Mouse (Mus musculus) heart, embryonic 14.5 days (tissue): Measurements from ENCODE around the gene Rere. TPM values are rescaled to one million over a fixed set of nuclear protein-coding genes. Genes with fewer than 3 reads are reported as not detected.

Source experiments
- ATAC-seq: fragments of 200-750 bp; cut with Nextera tagmentation; 2 replicates; pipeline ENCODE4 v1.8.0; 2017; ENCODE audit warnings: low read depth, moderate TSS enrichment; ENCODE audit not compliant: insufficient number of reproducible peaks, insufficient read depth, low FRiP score
- H3K27ac ChIP-seq, 2 experiments: fragments of 200-500 bp in 1 of 2; fragments of 300-500 bp in 1 of 2; sonication (generic) in 1 of 2; replicated peaks in 1 of 2; 2 replicates each; pipeline ENCODE4 v1.5.1; 2012 to 2014; ENCODE audit warnings: low read depth in 2 of 2, low read length in 2 of 2, control low read depth in 1 of 2, mild to moderate bottlenecking in 1 of 2, mixed read lengths in 1 of 2; ENCODE audit not compliant: control insufficient read depth in 1 of 2, insufficient read depth in 1 of 2
- H3K27me3 ChIP-seq: fragments of 300-500 bp; sonication (generic); 2 replicates; pipeline ENCODE4 v1.6.1; 2014; ENCODE audit warnings: mild to moderate bottlenecking, low read length, control low read depth; ENCODE audit not compliant: control insufficient read depth, insufficient read depth
- H3K36me3 ChIP-seq: fragments of 300-500 bp; sonication (generic); 2 replicates; pipeline ENCODE4 v1.6.1; 2014; ENCODE audit warnings: mild to moderate bottlenecking, control low read depth, low read length, mixed read lengths; ENCODE audit not compliant: control insufficient read depth, insufficient read depth
- H3K4me1 ChIP-seq, 2 experiments: fragments of 200-500 bp in 1 of 2; fragments of 300-500 bp in 1 of 2; sonication (generic) in 1 of 2; 2 replicates each; pipeline ENCODE4 v1.6.1; 2012 to 2014; ENCODE audit warnings: low read length in 2 of 2, control low read depth in 1 of 2, mixed read lengths in 1 of 2; ENCODE audit not compliant: control insufficient read depth in 2 of 2, insufficient read depth in 2 of 2
- H3K4me2 ChIP-seq: fragments of 300-500 bp; sonication (generic); 2 replicates; pipeline ENCODE4 v1.6.1; 2014; ENCODE audit warnings: mild to moderate bottlenecking, low read length
- H3K4me3 ChIP-seq, 2 experiments: fragments of 200-500 bp in 1 of 2; fragments of 300-500 bp in 1 of 2; sonication (generic) in 1 of 2; 2 replicates each; pipeline ENCODE4 v1.5.1; 2012 to 2014; ENCODE audit warnings: low read length in 2 of 2, mild to moderate bottlenecking in 2 of 2, control low read depth in 1 of 2, low read depth in 1 of 2, moderate library complexity in 1 of 2; ENCODE audit not compliant: control insufficient read depth in 1 of 2, insufficient read depth in 1 of 2
- H3K9ac ChIP-seq: fragments of 300-500 bp; sonication (generic); 2 replicates; pipeline ENCODE4 v1.6.1; 2014; ENCODE audit warnings: mild to moderate bottlenecking, low read length
- H3K9me3 ChIP-seq: fragments of 300-500 bp; sonication (generic); 2 replicates; pipeline ENCODE4 v1.6.1; 2016; ENCODE audit warnings: low read length, control low read depth; ENCODE audit not compliant: control insufficient read depth
- WGBS: fragments of 180-500 bp; shearing (Covaris S2); extraction: QIAGEN DNeasy Blood & Tissue Kit; methylation state at CpG from one replicate; pipeline ENCODE4 v1.1.7; 2014; 5-methylcytosine and 5-hydroxymethylcytosine counted together
- polyA plus RNA-seq: library from polyadenylated mRNA; unstranded; fragments of >200 nt; fragmentation: Nextera tagmentation; extraction: Ambion mirVana; gene quantifications from 2 replicates; pipeline ENCODE4 v1.2.1, GENCODE M21; 2014

Rere gene
- polyA plus RNA-seq, 1 experiment from 2014 or later: 28.5 TPM

DNA sequence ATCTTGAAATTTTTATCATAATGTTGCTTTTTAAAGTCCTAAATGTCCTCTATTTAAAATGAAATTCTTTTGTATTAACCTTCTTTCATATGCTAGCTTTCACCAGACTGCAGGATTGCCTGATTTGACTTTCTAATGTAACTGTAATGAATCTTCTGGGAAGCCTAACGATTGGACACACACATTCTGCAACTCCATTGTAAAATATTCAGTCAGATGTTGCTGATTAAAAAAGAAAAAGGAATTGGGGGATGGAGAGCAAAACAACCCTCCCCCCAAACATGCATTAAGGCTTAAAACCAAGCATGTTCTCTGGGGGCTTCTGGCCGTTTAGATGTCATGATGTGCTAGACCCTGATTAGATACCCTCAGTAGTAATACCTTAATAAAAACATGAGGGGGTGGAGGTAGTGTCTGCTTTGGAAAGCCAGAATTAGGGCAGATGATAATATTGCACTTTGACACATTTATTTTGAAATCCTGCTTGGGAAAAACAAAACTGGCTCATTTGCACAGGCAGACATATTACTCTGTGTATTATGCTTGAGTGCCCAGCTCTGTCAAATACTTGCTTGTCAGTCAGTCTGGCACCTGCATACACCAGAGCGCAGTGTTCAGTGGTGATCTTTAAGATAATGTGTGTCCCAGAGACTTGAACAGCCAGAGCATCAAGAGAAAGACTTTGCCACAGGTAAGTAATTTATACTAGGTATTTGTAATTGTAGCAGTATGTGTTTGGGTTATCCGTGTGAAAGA, 52.7 kb downstream of the Rere start:
- H3K36me3 ChIP-seq: no peaks in the 10 kb centered on the region
- no peaks in the 10 kb centered on the region for H3K9me3 ChIP-seq
- H3K4me1 ChIP-seq: peaks cover 0 to 14% of the 10 kb centered on the region in 2 experiments; a peak in 2 of 4 replicates
- no peak overlapping the region for H3K9ac ChIP-seq
- H3K27ac ChIP-seq: no peak overlapping the region
- H3K27me3 ChIP-seq: no peaks in the 10 kb centered on the region
- no peak for ATAC-seq
- WGBS: 78% methylated on average over 4 of the region's 4 CpGs
- no peak overlapping the region for H3K4me3 ChIP-seq
- H3K4me2 ChIP-seq: no peak overlapping the region

DNA sequence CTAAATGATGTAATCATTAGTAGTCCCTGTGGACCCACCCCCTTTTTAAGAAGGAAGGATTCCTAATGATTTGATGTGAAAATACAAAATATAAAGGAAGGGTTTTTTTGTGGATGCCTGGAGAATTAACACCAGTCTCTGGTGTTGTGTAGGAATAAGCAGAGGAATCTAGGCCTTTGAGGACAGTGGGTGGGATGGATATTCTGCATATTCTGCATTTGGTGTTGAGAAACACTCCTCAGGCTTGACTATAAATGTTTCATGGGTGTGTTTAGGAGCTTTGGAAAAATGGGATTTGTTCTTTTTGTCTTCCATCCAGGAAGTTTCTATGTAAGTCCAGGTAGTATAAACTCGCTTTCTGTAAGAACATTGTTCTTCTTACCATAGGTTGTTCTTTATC, 55.8 kb downstream of the Rere start:
- Histone ChIP-seq H3K9me3 (no peaks in the 10 kb centered on the region), H3K36me3 (no peaks in the 10 kb centered on the region), H3K27ac (no peak overlapping the region), H3K9ac (no peak overlapping the region), H3K4me1 (peaks cover 0 to 7% of the 10 kb centered on the region in 2 experiments; a peak in 1 of 4 replicates), H3K4me2 (no peak overlapping the region), H3K27me3 (no peaks in the 10 kb centered on the region), H3K4me3 (no peak overlapping the region)
- ATAC-seq: no peak
- 100% methylated on average over 1 of the region's 1 CpGs for WGBS

DNA sequence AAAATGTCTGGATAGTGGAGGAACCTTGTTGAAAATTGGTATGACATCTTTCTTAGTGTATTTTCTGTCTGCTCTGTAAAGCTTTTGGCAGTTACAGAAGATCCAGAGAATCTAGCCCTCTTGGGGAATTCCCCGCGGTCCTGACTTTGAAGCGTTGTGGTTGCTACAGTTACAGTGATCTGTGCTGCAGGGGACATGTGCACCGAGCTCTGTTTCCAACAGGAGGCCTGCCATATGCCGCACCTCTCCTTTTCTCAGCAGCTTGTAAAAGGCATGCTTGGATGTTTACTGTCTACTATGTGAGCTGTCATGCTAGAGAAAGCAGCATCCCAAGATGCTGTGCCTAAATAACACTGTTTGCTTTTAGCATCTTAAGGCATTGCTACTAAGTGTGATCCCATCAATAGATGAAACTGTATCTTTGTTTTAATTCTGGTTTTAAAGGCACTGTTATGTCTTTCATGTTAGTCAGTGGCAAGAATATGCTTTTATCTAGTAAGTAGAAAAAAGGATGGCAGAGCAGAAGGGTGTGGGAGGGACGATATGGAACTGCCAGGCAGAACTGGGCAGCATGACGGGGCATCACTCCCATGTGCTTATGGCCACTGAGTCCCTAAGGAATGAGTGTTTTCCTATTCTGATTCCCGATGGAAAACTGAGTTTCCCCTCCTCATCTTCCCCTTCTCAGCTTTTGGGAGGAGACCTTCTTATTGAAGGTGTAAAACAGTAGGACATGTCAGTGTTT, 57.6 kb downstream of the Rere start:
- 52% methylated on average over 8 of the region's 8 CpGs for WGBS
- Histone ChIP-seq H3K36me3 (no peaks in the 10 kb centered on the region), H3K9ac (no peak overlapping the region), H3K4me3 (no peak overlapping the region), H3K9me3 (no peaks in the 10 kb centered on the region), H3K4me2 (no peak overlapping the region), H3K27me3 (no peaks in the 10 kb centered on the region), H3K27ac (no peak overlapping the region), H3K4me1 (peaks cover 0 to 15% of the 10 kb centered on the region in 2 experiments; a peak in 1 of 4 replicates)
- ATAC-seq: no peak

DNA sequence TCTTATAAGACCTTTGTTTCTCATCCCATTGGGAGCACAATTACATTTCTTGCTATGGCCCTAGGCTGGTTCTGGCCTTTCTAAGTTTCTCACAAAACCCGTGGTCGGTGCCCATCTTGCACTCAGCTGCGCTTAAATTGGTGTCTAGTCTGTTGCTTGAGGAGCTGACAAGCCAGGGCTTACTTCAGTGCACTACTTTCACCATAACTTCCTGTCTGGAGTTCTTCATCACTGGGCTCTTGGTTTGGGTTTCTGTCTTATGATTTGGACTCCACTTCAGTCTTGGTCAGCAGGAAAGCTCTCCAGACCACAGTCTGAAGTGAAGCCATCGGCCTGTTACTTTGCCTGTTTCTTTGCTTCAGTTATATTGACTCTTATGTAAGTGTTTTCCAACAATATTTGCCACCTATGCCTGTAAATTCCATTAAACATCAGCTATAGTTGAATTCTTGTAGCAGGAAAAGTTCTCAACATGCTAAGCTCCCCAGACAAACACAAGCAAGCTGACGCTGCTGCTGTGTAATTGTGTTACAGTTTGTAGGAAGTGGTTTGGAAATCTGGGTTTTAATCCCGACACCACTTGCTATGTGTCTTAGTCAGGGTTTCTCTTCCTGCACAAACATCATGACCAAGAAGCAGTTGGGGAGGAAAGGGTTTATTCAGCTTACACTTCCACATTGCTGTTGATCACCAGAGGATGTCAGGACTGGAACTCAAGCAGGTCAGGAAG, 59.5 kb downstream of the Rere start:
- Histone ChIP-seq H3K4me1 (peaks cover 0 to 16% of the 10 kb centered on the region in 2 experiments; a peak in 1 of 4 replicates), H3K27ac (no peak overlapping the region), H3K4me3 (no peak overlapping the region), H3K9me3 (no peaks in the 10 kb centered on the region), H3K36me3 (no peaks in the 10 kb centered on the region), H3K27me3 (no peaks in the 10 kb centered on the region), H3K4me2 (no peak overlapping the region), H3K9ac (no peak overlapping the region)
- WGBS: 92% methylated on average over 6 of the region's 6 CpGs
- no peak for ATAC-seq

DNA sequence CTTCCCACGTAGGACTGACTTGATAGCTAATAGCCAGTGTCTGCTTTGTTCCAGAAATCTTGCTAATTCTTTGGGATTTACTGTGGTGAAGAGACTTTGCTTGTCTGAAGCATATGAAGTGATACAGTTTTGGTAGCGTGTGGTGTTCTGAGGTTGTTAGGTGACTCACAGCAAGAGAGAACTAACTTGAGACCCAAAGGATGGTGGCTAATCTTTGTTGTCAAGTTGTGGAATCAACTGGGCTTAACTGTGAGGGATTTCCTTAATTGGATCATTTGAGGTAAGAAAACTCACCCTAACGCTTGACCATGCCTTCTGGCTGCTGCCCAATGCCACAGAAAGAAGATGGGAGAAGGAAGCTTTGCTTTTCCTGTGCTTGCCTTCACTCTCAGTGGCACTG, 63.1 kb downstream of the Rere start:
- 55% methylated on average over 3 of the region's 3 CpGs for WGBS
- H3K9ac ChIP-seq: no peak overlapping the region
- H3K27ac ChIP-seq: no peak overlapping the region
- peaks cover 2 to 23% of the 10 kb centered on the region in 2 experiments; a peak in 2 of 4 replicates for H3K4me1 ChIP-seq
- H3K36me3 ChIP-seq: no peaks in the 10 kb centered on the region
- ATAC-seq: no peak
- H3K27me3 ChIP-seq: no peaks in the 10 kb centered on the region
- no peaks in the 10 kb centered on the region for H3K9me3 ChIP-seq
- no peak overlapping the region for H3K4me2 ChIP-seq
- no peak overlapping the region for H3K4me3 ChIP-seq

DNA sequence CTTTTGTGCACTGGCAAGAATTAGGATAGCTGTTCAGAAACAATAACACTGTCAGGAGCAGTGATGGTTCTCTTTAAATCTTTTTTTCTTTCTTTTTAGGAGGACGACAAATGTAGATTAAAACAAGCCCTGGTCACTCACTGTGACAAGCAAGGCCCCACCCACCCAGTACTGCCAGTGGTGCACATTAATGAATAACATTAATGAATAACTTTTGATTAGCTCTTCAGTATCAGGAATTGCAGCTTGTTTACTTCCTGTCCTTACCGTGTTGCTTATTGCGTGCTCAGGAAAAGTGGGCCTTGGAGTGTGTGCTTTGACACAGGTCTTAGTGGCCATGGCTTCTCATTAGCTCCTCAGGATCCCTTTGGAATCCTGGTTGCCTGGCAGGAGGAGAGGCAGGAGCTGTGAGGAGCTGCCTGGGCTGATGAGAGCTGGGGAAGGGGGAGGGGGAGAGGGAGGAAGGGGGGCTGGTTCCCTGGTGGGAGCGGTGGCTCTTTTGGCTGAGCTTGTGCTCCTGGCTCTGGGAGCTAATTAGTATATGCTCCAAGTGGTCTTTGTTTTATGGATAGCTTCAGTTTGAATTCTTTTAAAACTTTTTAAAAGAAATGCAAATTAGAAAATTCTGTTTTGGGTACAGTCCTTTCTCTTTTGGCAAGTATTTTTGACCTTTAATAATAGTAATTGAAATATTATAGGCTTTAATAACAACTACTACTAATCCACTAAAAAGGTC, 65.4 kb downstream of the Rere start:
- H3K9me3 ChIP-seq: no peaks in the 10 kb centered on the region
- H3K4me1 ChIP-seq: peaks cover 2 to 30% of the 10 kb centered on the region in 2 experiments; a peak in 3 of 4 replicates
- H3K36me3 ChIP-seq: no peaks in the 10 kb centered on the region
- no peaks in the 10 kb centered on the region for H3K27me3 ChIP-seq
- no peak overlapping the region for H3K9ac ChIP-seq
- H3K4me2 ChIP-seq: no peak overlapping the region
- no peak for ATAC-seq
- no peak overlapping the region for H3K4me3 ChIP-seq
- WGBS: 34% methylated on average over 4 of the region's 4 CpGs
- H3K27ac ChIP-seq: no peak overlapping the region

DNA sequence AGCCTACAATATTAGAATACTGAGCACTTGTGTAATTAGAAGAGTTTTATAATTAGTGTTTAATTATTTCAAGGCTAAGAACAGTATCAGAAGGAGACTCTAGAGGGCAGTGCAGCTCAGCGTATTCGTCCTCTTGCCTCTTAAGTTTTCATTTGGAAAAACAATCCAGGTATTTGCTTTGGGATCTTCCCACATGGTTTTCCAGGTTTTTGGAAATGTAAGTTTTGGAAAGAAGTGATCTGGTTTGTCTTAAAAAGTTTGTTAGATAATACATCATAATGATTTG, 65.9 kb downstream of the Rere start:
- WGBS: 17% methylated on average over 2 of the region's 2 CpGs
- H3K4me3 ChIP-seq: no peak overlapping the region
- H3K27me3 ChIP-seq: no peaks in the 10 kb centered on the region
- no peak for ATAC-seq
- no peaks in the 10 kb centered on the region for H3K9me3 ChIP-seq
- no peaks in the 10 kb centered on the region for H3K36me3 ChIP-seq
- H3K9ac ChIP-seq: no peak overlapping the region
- H3K27ac ChIP-seq: no peak overlapping the region
- peaks cover 2 to 30% of the 10 kb centered on the region in 2 experiments; a peak in 3 of 4 replicates for H3K4me1 ChIP-seq
- H3K4me2 ChIP-seq: no peak overlapping the region
